Mouse (Mus musculus) erythroblast, embryonic 14.5 days (primary cell): Measurements from ENCODE around the gene Cdk15.

Experiments used
- GATA1 ChIP-seq: IDR thresholded peaks from 2 replicates; pipeline ENCODE4 v1.6.1; 2012; ENCODE audit warnings: low read length, inconsistent platforms, mixed read lengths
- TAL1 ChIP-seq: IDR thresholded peaks from 3 replicates; pipeline ENCODE4 v1.6.1; 2012; ENCODE audit warnings: low read length, inconsistent platforms, mixed read lengths

DNA sequence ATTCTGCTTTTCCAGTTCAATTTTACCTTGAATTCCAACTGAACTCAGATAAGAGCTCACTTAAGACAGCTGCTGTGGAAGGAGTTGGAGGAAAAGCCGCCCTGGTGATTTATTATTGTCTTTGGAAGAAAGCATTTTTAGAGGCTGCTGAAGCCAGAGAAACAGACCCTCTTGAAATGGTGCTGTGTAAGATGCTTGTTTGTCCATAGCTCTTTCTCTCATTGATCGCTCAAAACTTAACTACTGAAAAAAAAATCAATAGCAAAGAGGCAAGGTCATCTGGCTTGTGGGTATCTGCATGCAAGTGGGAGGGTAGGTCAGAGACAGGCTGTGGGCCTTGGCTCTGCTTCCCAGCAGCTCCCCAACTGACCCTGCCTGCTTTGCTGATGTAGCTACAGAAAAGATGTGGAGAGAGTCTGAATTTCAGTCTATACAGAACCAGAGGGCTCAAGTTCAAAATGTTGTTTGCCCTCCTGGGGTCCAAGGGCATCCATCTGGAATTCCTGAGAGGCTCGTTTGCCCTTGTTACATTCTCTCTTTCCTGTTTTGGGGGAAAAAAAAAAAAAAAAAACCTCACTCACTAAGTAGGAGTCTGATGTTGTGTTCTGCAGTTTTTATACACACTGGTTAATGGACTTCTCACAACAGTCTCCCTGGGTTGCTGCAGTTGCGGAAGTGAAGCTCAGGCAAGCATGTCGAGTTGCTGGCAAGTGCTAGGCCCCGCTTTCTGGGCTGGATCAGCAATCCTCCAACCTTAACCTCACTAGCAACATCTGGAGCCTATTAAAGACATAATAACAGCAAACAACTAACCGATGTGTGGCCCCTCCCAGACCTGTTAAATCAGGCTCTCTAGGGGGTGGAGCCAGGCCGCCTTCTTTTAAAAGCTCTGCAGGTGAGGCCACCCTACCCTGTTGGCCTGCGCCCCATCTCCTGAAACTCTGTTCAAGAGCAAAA is 65.5 kb downstream of the Cdk15 start:
- no peak for TF ChIP-seq GATA1
- no peak for TF ChIP-seq TAL1
